Mouse (Mus musculus): ENCODE data around the gene Cmtm6. TPM values are rescaled to one million over a fixed set of nuclear protein-coding genes. Genes with fewer than 3 reads are reported as not detected.

Gene Cmtm6
- polyA plus RNA-seq, 1 experiment from 2014 or later: 21.9 TPM

Other genes starting within 250 kb of the Cmtm6 start
- gene Ccr4, start 226.2 kb upstream of the Cmtm6 start, polyA plus RNA-seq (2015; fragmentation: Nextera tagmentation; extraction: Ambion mirVana): not detected in 2 replicates
- not detected in 2 replicates for gene C130032M10Rik, start 215.4 kb upstream of the Cmtm6 start, polyA plus RNA-seq (2015; fragmentation: Nextera tagmentation; extraction: Ambion mirVana)
- gene Trim71, start 166.7 kb upstream of the Cmtm6 start, polyA plus RNA-seq (2015; fragmentation: Nextera tagmentation; extraction: Ambion mirVana): 1.4 and 1.6 TPM in 2 replicates
- 26.9 and 32.5 TPM in 2 replicates for gene Cnot10, start 90.9 kb upstream of the Cmtm6 start, polyA plus RNA-seq (2015; fragmentation: Nextera tagmentation; extraction: Ambion mirVana)
- gene Dync1li1, start 42.3 kb upstream of the Cmtm6 start, polyA plus RNA-seq (2015; fragmentation: Nextera tagmentation; extraction: Ambion mirVana): 23.2 and 24.9 TPM in 2 replicates
- gene Cmtm7, start 50.7 kb downstream of the Cmtm6 start, polyA plus RNA-seq (2015; fragmentation: Nextera tagmentation; extraction: Ambion mirVana): 52.4 and 59.5 TPM in 2 replicates
- 21.0 and 23.2 TPM in 2 replicates for gene Cmtm8, start 113.0 kb downstream of the Cmtm6 start, polyA plus RNA-seq (2015; fragmentation: Nextera tagmentation; extraction: Ambion mirVana)
- 7.2 and 8.5 TPM in 2 replicates for gene Gpd1l, start 202.9 kb downstream of the Cmtm6 start, polyA plus RNA-seq (2015; fragmentation: Nextera tagmentation; extraction: Ambion mirVana)
- gene Osbpl10, start 247.5 kb downstream of the Cmtm6 start, polyA plus RNA-seq (2015; fragmentation: Nextera tagmentation; extraction: Ambion mirVana): 0.23 and 0.32 TPM in 2 replicates